Mouse (Mus musculus) liver, embryonic 13.5 days (tissue): ENCODE data around the gene Pde4a. TPM values are rescaled to one million over a fixed set of nuclear protein-coding genes. Genes with fewer than 3 reads are reported as not detected.

Experiments used
- ATAC-seq: fragments of 200-750 bp; cut with Nextera tagmentation; 2 replicates; pipeline ENCODE4 v1.8.0; 2017; ENCODE audit warnings: low read depth, mild to moderate bottlenecking, moderate number of reproducible peaks, moderate library complexity
- DNase-seq: peaks from one replicate; pipeline ENCODE4 v3.0.0; 2022
- H3K27ac ChIP-seq: fragments of 300-500 bp; sonication (generic); 2 replicates; pipeline ENCODE4 v1.5.1; 2015; ENCODE audit warnings: moderate library complexity, mild to moderate bottlenecking, inconsistent platforms
- H3K27me3 ChIP-seq: fragments of 300-500 bp; sonication (generic); 2 replicates; pipeline ENCODE4 v1.6.1; 2015; ENCODE audit warnings: mild to moderate bottlenecking, inconsistent platforms
- H3K36me3 ChIP-seq: fragments of 300-500 bp; sonication (generic); 2 replicates; pipeline ENCODE4 v1.6.1; 2015; ENCODE audit warnings: mild to moderate bottlenecking, inconsistent platforms
- H3K4me1 ChIP-seq: fragments of 300-500 bp; sonication (generic); replicated peaks from 2 replicates; pipeline ENCODE4 v1.6.1; 2015; ENCODE audit warnings: inconsistent platforms
- H3K4me2 ChIP-seq: fragments of 300-500 bp; sonication (generic); 2 replicates; pipeline ENCODE4 v1.6.1; 2015; ENCODE audit warnings: inconsistent platforms, mild to moderate bottlenecking, moderate library complexity
- H3K4me3 ChIP-seq: fragments of 300-500 bp; sonication (generic); replicated peaks from 2 replicates; pipeline ENCODE4 v1.5.1; 2015; ENCODE audit warnings: mild to moderate bottlenecking, inconsistent platforms
- H3K9ac ChIP-seq: fragments of 300-500 bp; sonication (generic); 2 replicates; pipeline ENCODE4 v1.6.1; 2015; ENCODE audit warnings: mild to moderate bottlenecking, inconsistent platforms
- H3K9me3 ChIP-seq: fragments of 300-500 bp; sonication (generic); replicated peaks from 2 replicates; pipeline ENCODE4 v1.6.1; 2016; ENCODE audit warnings: inconsistent platforms
- WGBS: fragments of 180-500 bp; shearing (Covaris S2); methylation state at CpG from one replicate; pipeline ENCODE4 v1.1.7; 2015; ENCODE audit not compliant: insufficient replicate concordance; 5-methylcytosine and 5-hydroxymethylcytosine counted together
- polyA plus RNA-seq: library from polyadenylated mRNA; unstranded; fragments of >200 nt; fragmentation: Nextera tagmentation; extraction: Ambion mirVana; gene quantifications from 2 replicates; pipeline ENCODE4 v1.2.1, GENCODE M21; 2015

Pde4a gene
- 2.0 and 2.1 TPM in 2 replicates for polyA plus RNA-seq

- peak within 1 kb of the TSS; percentile 59 for H3K4me3 ChIP-seq
- peaks cover 61% of the 10 kb centered on the region for H3K27me3 ChIP-seq
- H3K9me3 ChIP-seq: no peaks in the 10 kb centered on the region
- H3K9ac ChIP-seq: peak within 1 kb of the TSS; percentile 65
- DNase-seq: no peak
- peaks cover 78% of the 10 kb centered on the region for H3K4me1 ChIP-seq
- peak within 1 kb of the TSS; percentile 78 for H3K4me2 ChIP-seq
- ATAC-seq: no peak
- H3K36me3 ChIP-seq: no peaks in the 10 kb centered on the region
- peak within 1 kb of the TSS; percentile 83; the same call in 1 of the 2 replicates for H3K27ac ChIP-seq
- 1% methylated on average over 60 of the region's 86 CpGs for WGBS
These were observed at the start of gene Pde4a for GRCm38 (mm10) chr9:21165041-21165951. Gene Pde4a, plus strand, starts transcription at chr9:21165714.

GRCm38 (mm10) chr9:21117073-21117472, 48.4 kb upstream of the Pde4a start:
- ATAC-seq: no peak
- Histone ChIP-seq H3K4me3 (no peak overlapping the region), H3K9ac (no peak overlapping the region), H3K9me3 (no peaks in the 10 kb centered on the region), H3K36me3 (peaks cover 8% of the 10 kb centered on the region), H3K4me2 (no peak overlapping the region), H3K27me3 (no peaks in the 10 kb centered on the region), H3K27ac (no peak overlapping the region), H3K4me1 (no peaks in the 10 kb centered on the region)
- WGBS: 68% methylated on average over 6 of the region's 6 CpGs
- DNase-seq: no peak

- no peaks in the 10 kb centered on the region for H3K9me3 ChIP-seq
- WGBS: 84% methylated on average over 16 of the region's 16 CpGs
- no peak overlapping the region for H3K4me2 ChIP-seq
- H3K36me3 ChIP-seq: peaks cover 33% of the 10 kb centered on the region
- no peak overlapping the region for H3K27ac ChIP-seq
- no peak overlapping the region for H3K4me3 ChIP-seq
- H3K9ac ChIP-seq: no peak overlapping the region
- no peak for DNase-seq
- no peak for ATAC-seq
- H3K4me1 ChIP-seq: peaks cover 4% of the 10 kb centered on the region; the same call in 1 of the 2 replicates
- no peaks in the 10 kb centered on the region for H3K27me3 ChIP-seq
These were observed 44.0 kb upstream of the Pde4a start for GRCm38 (mm10) chr9:21121483-21121882.

- Histone ChIP-seq H3K27ac (no peak overlapping the region), H3K4me3 (no peak overlapping the region), H3K4me2 (no peak overlapping the region), H3K9me3 (no peaks in the 10 kb centered on the region), H3K4me1 (peaks cover 4% of the 10 kb centered on the region; the same call in 1 of the 2 replicates), H3K9ac (no peak overlapping the region), H3K36me3 (peaks cover 46% of the 10 kb centered on the region), H3K27me3 (no peaks in the 10 kb centered on the region)
- WGBS: 67% methylated on average over 5 of the region's 5 CpGs
- ATAC-seq (no peak), DNase-seq (no peak)
These were observed 40.7 kb upstream of the Pde4a start for GRCm38 (mm10) chr9:21124837-21125236.

GRCm38 (mm10) chr9:21125502-21126258, 39.8 kb upstream of the Pde4a start:
- Histone ChIP-seq H3K4me2 (no peak overlapping the region), H3K4me1 (peaks cover 11% of the 10 kb centered on the region), H3K9me3 (no peaks in the 10 kb centered on the region), H3K36me3 (peaks cover 43% of the 10 kb centered on the region), H3K27ac (peak overlapping the region; percentile 23; the same call in 1 of the 2 replicates), H3K4me3 (no peak overlapping the region), H3K9ac (no peak overlapping the region), H3K27me3 (no peaks in the 10 kb centered on the region)
- 74% methylated on average over 9 of the region's 9 CpGs for whole genome bisulfite sequencing
- DNase-seq (no peak), ATAC-seq (no peak)

- no peak overlapping the region for H3K4me3 ChIP-seq
- H3K4me1 ChIP-seq: peaks cover 15% of the 10 kb centered on the region
- 54% methylated on average over 2 of the region's 2 CpGs for WGBS
- H3K27ac ChIP-seq: peak overlapping the region; percentile 23
- H3K27me3 ChIP-seq: no peaks in the 10 kb centered on the region
- no peaks in the 10 kb centered on the region for H3K9me3 ChIP-seq
- no peak overlapping the region for H3K4me2 ChIP-seq
- DNase-seq (no peak), ATAC-seq (no peak)
- H3K36me3 ChIP-seq: peaks cover 41% of the 10 kb centered on the region
- no peak overlapping the region for H3K9ac ChIP-seq
These were observed 39.3 kb upstream of the Pde4a start for GRCm38 (mm10) chr9:21126259-21126627.

- no peaks in the 10 kb centered on the region for H3K9me3 ChIP-seq
- H3K4me1 ChIP-seq: peaks cover 42% of the 10 kb centered on the region
- peak within 1 kb of the TSS; percentile 68 for H3K4me3 ChIP-seq
- peak within 1 kb of the TSS; percentile 59 for H3K27ac ChIP-seq
- peak within 1 kb of the TSS; percentile 79 for H3K4me2 ChIP-seq
- ATAC-seq: peak; percentile 93
- DNase-seq: peak; percentile 84
- H3K27me3 ChIP-seq: no peaks in the 10 kb centered on the region
- peak within 1 kb of the TSS; percentile 71 for H3K9ac ChIP-seq
- 6% methylated on average over 37 of the region's 37 CpGs for WGBS
- H3K36me3 ChIP-seq: peaks cover 14% of the 10 kb centered on the region; the same call in 1 of the 2 replicates
These were observed 34.2 kb upstream of the Pde4a start, which contains the start of gene Tyk2 for GRCm38 (mm10) chr9:21131059-21131956. Gene Tyk2, minus strand, starts transcription at chr9:21131243.

- Histone ChIP-seq H3K9ac (no peak overlapping the region), H3K4me3 (peak overlapping the region; percentile 68; the same call in 1 of the 2 replicates), H3K4me1 (peaks cover 47% of the 10 kb centered on the region), H3K9me3 (no peaks in the 10 kb centered on the region), H3K27me3 (no peaks in the 10 kb centered on the region), H3K4me2 (peak overlapping the region; percentile 79), H3K36me3 (0 out of 2 replicates have a peak, but pooled peaks cover 6% of the 10 kb centered on the region), H3K27ac (no peak overlapping the region)
- 59% methylated on average over 12 of the region's 12 CpGs for WGBS
- DNase-seq (no peak), ATAC-seq (no peak)
These were observed 33.3 kb upstream of the Pde4a start for GRCm38 (mm10) chr9:21132102-21132775.

GRCm38 (mm10) chr9:21133064-21133707, 32.3 kb upstream of the Pde4a start:
- 33% methylated on average over 9 of the region's 9 CpGs for WGBS
- Histone ChIP-seq H3K27me3 (no peaks in the 10 kb centered on the region), H3K4me3 (no peak overlapping the region), H3K9ac (no peak overlapping the region), H3K36me3 (peaks cover 7% of the 10 kb centered on the region), H3K27ac (no peak overlapping the region), H3K4me2 (no peak overlapping the region), H3K4me1 (peaks cover 47% of the 10 kb centered on the region), H3K9me3 (no peaks in the 10 kb centered on the region)
- ATAC-seq (no peak), DNase-seq (no peak)
